Mouse (Mus musculus): ENCODE measurements around the gene Fbxw16. TPM values are rescaled to one million over a fixed set of nuclear protein-coding genes. Genes with fewer than 3 reads are reported as not detected.
"Not testable (repeated sequence)": the region's sequence is repeated elsewhere in the genome, so short reads cannot be mapped to it uniquely, and the experiment has no call there.

Fbxw16 gene
- total RNA-seq (2021) = not detected

GRCm38 (mm10) chr9:109449040-109449439, at the start of gene Fbxw16:
Gene Fbxw16 (minus strand): TSS chr9:109449140.
- DNase-seq (ENCODE audit: extremely low spot score in 1 of 2, low spot score in 1 of 2) = no peak

DNA sequence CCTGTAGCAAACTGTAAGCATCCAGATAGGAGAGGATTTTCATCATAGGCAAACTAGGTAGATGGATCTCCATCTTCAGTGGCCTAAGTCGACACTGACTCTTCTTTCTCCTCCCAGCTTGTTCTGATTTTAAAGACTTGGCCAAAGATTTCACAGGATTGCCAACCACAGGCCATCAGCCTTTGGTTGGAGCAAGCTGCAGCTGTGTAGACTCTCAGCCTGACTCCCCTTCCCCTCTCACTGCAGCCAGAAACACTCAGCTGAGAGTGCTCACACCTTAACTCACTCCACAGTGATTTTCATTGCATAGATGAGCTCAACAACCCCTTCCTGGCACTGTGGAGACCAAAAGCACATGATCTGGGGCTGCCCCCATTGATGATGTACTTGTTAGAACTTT, 46.8 kb upstream of the Fbxw16 start, which contains the start of gene Fbxw19:
Gene Fbxw19 (minus strand): TSS at position 101 of the 400 bp plus-strand sequence.
- not testable (repeated sequence) for DNase-seq (ENCODE audit: extremely low spot score in 1 of 2, low spot score in 1 of 2)

DNA sequence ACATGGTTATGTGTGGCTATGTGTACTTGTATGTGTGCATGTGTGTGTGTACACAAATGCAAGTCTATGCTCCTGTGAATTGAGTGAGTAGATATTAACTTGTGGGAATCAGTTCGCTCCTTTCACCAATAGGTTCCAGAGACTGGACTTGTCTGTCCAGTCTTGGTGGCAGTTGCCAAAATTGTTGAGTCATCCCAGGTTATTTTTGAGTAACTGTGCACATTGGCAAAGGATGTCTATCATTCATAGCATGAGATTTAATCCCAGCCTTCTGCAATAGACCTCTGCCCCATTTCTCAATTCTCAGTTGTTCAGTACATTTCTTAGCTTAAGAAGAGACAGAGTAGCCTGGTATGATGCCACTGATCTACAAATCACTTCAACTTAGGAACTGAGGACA, 16.0 kb downstream of the Fbxw16 start:
- DNase-seq (ENCODE audit: extremely low spot score in 1 of 2, low spot score in 1 of 2) = no peak

GRCm38 (mm10) chr9:109404196-109404595, 44.7 kb downstream of the Fbxw16 start, which contains the start of gene Fbxw22:
Gene Fbxw22 (minus strand): TSS chr9:109404296.
- not testable (repeated sequence) for DNase-seq (ENCODE audit: extremely low spot score in 1 of 2, low spot score in 1 of 2)

Other genes starting within 250 kb of the Fbxw16 start
- gene Fbxw20, start 214.4 kb downstream of the Fbxw16 start, total RNA-seq (2021) = not detected
- not detected for gene Fbxw14, start 161.5 kb downstream of the Fbxw16 start, total RNA-seq (2021)
- gene Fbxw28, start 109.5 kb downstream of the Fbxw16 start, total RNA-seq (2021) = not detected
- gene Fbxw22, start 44.8 kb downstream of the Fbxw16 start, total RNA-seq (2021) = not detected
- gene Fbxw19, start 46.7 kb upstream of the Fbxw16 start, total RNA-seq (2021) = not detected
- not detected for gene Fbxw15, start 119.1 kb upstream of the Fbxw16 start, total RNA-seq (2021)
- gene Fbxw24, start 176.9 kb upstream of the Fbxw16 start, total RNA-seq (2021) = not detected
- gene Fbxw25, start 215.5 kb upstream of the Fbxw16 start, total RNA-seq (2021) = not detected

Data from layer of hippocampus, postnatal 25 days (tissue).